Mouse (Mus musculus): ENCODE data around the gene Fbrsl1.

- TF ChIP-seq GATA1 (IDR thresholded peaks at IDR 0.05; ENCODE audit: low read length) (no peak), TAL1 (IDR thresholded peaks at IDR 0.05; ENCODE audit: low read length) (no peak)
Measured at GRCm38 (mm10) chr5:110354716-110355115, 93.6 kb downstream of the Fbrsl1 start.
